Mouse (Mus musculus) small intestine, adult 2 months (tissue): ENCODE measurements around the gene Phb.

Experiments
- CTCF ChIP-seq: fragments of 200-500 bp; IDR thresholded peaks from 2 replicates; pipeline ENCODE4 v1.5.1; 2012; ENCODE audit warnings: low read depth, mild to moderate bottlenecking, control low read depth, inconsistent platforms, low read length, moderate library complexity, mixed read lengths; ENCODE audit not compliant: insufficient replicate concordance, insufficient read length; ENCODE audit errors: extremely low read depth
- POLR2A ChIP-seq: fragments of 200-500 bp; IDR thresholded peaks from 2 replicates; pipeline ENCODE4 v1.6.1; 2012; ENCODE audit warnings: low read depth, mild to moderate bottlenecking, control low read depth, inconsistent platforms, low read length, moderate library complexity

DNA sequence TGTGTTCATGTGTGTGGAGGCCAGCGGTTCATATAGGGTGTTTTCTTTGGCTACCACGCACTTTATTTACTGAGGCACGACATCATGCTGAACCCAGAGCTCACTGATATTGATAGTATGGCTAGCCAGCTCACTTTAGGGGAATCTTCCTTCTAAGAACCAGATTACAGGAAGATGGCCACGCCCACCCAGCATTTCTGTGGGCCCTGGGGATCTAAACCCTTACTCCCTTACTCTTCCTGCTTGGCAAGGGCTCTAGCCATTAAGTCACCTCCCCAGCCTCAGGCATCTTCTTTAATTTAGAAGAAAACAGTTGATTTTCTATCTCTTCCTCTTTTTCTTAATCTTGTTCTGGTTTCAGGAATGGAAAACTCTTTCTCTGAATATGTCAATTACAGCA lies 9.3 kb upstream of the Phb start:
- no peak for TF ChIP-seq CTCF
- no peak for TF ChIP-seq POLR2A
